Comparison of ENCODE assay signal across 8 mouse cellular contexts in genomic region chr2:69885050-69885449, GRCm38 (mm10). TPM values are rescaled to one million over a fixed set of nuclear protein-coding genes. Genes with fewer than 3 reads are reported as not detected.
DNase-seq lines count a peak whose midpoint lies in the region; ATAC-seq lines count a peak whose summit lies in the region.

No protein-coding gene starts in this region.

- 0 out of 2 replicates have a peak, but pooled peaks cover 5% of the 10 kb centered on the region for H3K36me3 ChIP-seq in kidney, embryonic 15.5 days
- H3K36me3 ChIP-seq in hindbrain, embryonic 14.5 days (replicated peaks; ENCODE audit: control insufficient read depth, insufficient read depth), result no peaks in the 10 kb centered on the region
- peaks cover 3% of the 10 kb centered on the region; the same call in 1 of the 2 replicates for H3K36me3 ChIP-seq in midbrain, embryonic 10.5 days

- peak; percentile 47; the same call in 1 of the 2 replicates for ATAC-seq in kidney, embryonic 15.5 days (replicated peaks; ENCODE audit: low FRiP score)
- no peak for ATAC-seq in hindbrain, embryonic 14.5 days (ENCODE audit: low FRiP score)

- peak overlapping the region; percentile 67 for H3K9ac ChIP-seq in kidney, embryonic 15.5 days
- peak overlapping the region; percentile 79 for H3K9ac ChIP-seq in hindbrain, embryonic 14.5 days

- H3K27ac ChIP-seq in kidney, embryonic 15.5 days, result peak overlapping the region; percentile 75
- H3K27ac ChIP-seq in hindbrain, embryonic 14.5 days, result peak overlapping the region; percentile 64
- peak overlapping the region; percentile 90 for H3K27ac ChIP-seq in midbrain, embryonic 10.5 days (replicated peaks)

- peak overlapping the region; percentile 63 for H3K4me3 ChIP-seq in kidney, embryonic 15.5 days (replicated peaks)
- peak overlapping the region; percentile 57 for H3K4me3 ChIP-seq in hindbrain, embryonic 14.5 days (replicated peaks; ENCODE audit: low read length)
- H3K4me3 ChIP-seq in midbrain, embryonic 10.5 days, result peak overlapping the region; percentile 78

- 5% methylated on average over 12 of the region's 12 CpGs for WGBS in kidney, embryonic 15.5 days
- 7% methylated on average over 12 of the region's 12 CpGs for WGBS in hindbrain, embryonic 14.5 days
- WGBS in midbrain, embryonic 10.5 days, result 6% methylated on average over 12 of the region's 12 CpGs

- H3K4me1 ChIP-seq in kidney, embryonic 15.5 days, result 0 out of 2 replicates have a peak, but pooled peaks cover 6% of the 10 kb centered on the region
- H3K4me1 ChIP-seq in hindbrain, embryonic 14.5 days (replicated peaks; ENCODE audit: control insufficient read depth, insufficient read depth, low read length), result peaks cover 16% of the 10 kb centered on the region
- peaks cover 18% of the 10 kb centered on the region for H3K4me1 ChIP-seq in midbrain, embryonic 10.5 days

- H3K4me2 ChIP-seq in kidney, embryonic 15.5 days, result peak overlapping the region; percentile 78
- H3K4me2 ChIP-seq in hindbrain, embryonic 14.5 days (replicated peaks), result peak overlapping the region; percentile 86

- no peaks in the 10 kb centered on the region for H3K9me3 ChIP-seq in kidney, embryonic 15.5 days (replicated peaks)
- no peaks in the 10 kb centered on the region for H3K9me3 ChIP-seq in hindbrain, embryonic 14.5 days (ENCODE audit: control insufficient read depth, low read length)
- H3K9me3 ChIP-seq in midbrain, embryonic 10.5 days (replicated peaks), result no peaks in the 10 kb centered on the region

- no peaks in the 10 kb centered on the region for H3K27me3 ChIP-seq in kidney, embryonic 15.5 days
- H3K27me3 ChIP-seq in hindbrain, embryonic 14.5 days (ENCODE audit: control insufficient read depth, insufficient read depth, low read length), result no peaks in the 10 kb centered on the region
- H3K27me3 ChIP-seq in midbrain, embryonic 10.5 days (ENCODE audit: low read depth, poor library complexity, severe bottlenecking), result no peaks in the 10 kb centered on the region

- DNase-seq in kidney, adult 8-10 months, result no peak
- DNase-seq in c-Kit-positive CD71-positive TER-119-negative erythroid progenitor cells, embryonic 14.5 days (ENCODE audit: low read depth), result peak; percentile 25
- no peak for DNase-seq in hindbrain, embryonic 14.5 days (ENCODE audit: low spot score)
- DNase-seq in midbrain, embryonic 10.5 days (ENCODE audit: low spot score), result no peak
- DNase-seq in urinary bladder, postnatal 14 days (ENCODE audit: low spot score), result no peak
- no peak for DNase-seq in embryo, embryonic 10.5 days (ENCODE audit: low spot score)
- DNase-seq in urinary bladder, postnatal 4 days (ENCODE audit: low spot score in 2 of 2), result no peak

RNA-seq across cellular contexts. Expression of gene Mettl5, which starts 0.4 kb away (rescaled TPM):
- 42.9 and 43.4 TPM in 2 replicates for polyA plus RNA-seq in kidney, embryonic 15.5 days (2015; fragmentation: Nextera tagmentation; extraction: Ambion mirVana)
- polyA plus RNA-seq in hindbrain, embryonic 14.5 days (2014; fragmentation: Nextera tagmentation; extraction: Ambion mirVana), result 32.8 and 33.7 TPM in 2 replicates
- polyA plus RNA-seq in midbrain, embryonic 10.5 days (2016; fragmentation: Nextera tagmentation; extraction: Ambion mirVana), result 43.4 and 44.7 TPM in 2 replicates

RNA-seq across cellular contexts. Expression of gene Ubr3, which starts 12.0 kb away (rescaled TPM):
- 14.3 and 15.5 TPM in 2 replicates for polyA plus RNA-seq in kidney, embryonic 15.5 days (2015; fragmentation: Nextera tagmentation; extraction: Ambion mirVana)
- 16.3 and 21.3 TPM in 2 replicates for polyA plus RNA-seq in hindbrain, embryonic 14.5 days (2014; fragmentation: Nextera tagmentation; extraction: Ambion mirVana)
- polyA plus RNA-seq in midbrain, embryonic 10.5 days (2016; fragmentation: Nextera tagmentation; extraction: Ambion mirVana), result 11.7 and 15.9 TPM in 2 replicates

RNA-seq across cellular contexts. Expression of gene Ssb, which starts 23.7 kb away (rescaled TPM):
- polyA plus RNA-seq in kidney, embryonic 15.5 days (2015; fragmentation: Nextera tagmentation; extraction: Ambion mirVana), result 356 and 389 TPM in 2 replicates
- 225 and 239 TPM in 2 replicates for polyA plus RNA-seq in hindbrain, embryonic 14.5 days (2014; fragmentation: Nextera tagmentation; extraction: Ambion mirVana)
- polyA plus RNA-seq in midbrain, embryonic 10.5 days (2016; fragmentation: Nextera tagmentation; extraction: Ambion mirVana), result 354 and 383 TPM in 2 replicates
